Mouse (Mus musculus) c-Kit-positive CD71-positive TER-119-positive erythroid progenitor cells, embryonic 14.5 days (primary cell): ENCODE data around the gene Rpl36.

Source experiments
- DNase-seq: peaks from one replicate; pipeline ENCODE4 v3.0.0-alpha.2; 2013; ENCODE audit warnings: low spot score

The Rpl36 gene

DNA sequence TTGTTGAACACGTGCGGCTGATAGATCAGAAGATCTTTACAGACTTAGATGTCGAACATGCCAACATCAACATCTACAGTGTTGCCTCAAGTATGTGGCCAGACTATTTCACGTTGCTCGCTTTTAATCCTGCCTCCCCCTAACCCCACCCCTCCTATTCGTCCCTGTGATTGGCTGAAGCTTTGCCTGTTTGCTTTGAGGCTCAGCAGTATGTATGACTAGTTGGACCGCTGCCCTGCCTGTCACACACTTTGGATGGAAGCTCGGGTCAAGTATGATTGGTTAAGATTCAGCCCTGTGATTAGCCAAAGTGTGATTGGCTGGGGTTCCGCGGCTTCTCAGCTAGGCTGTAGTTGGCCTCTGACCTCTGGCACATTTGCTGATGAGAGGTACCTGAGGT lies 38.6 kb downstream of the Rpl36 start:
- no peak for DNase-seq

DNA sequence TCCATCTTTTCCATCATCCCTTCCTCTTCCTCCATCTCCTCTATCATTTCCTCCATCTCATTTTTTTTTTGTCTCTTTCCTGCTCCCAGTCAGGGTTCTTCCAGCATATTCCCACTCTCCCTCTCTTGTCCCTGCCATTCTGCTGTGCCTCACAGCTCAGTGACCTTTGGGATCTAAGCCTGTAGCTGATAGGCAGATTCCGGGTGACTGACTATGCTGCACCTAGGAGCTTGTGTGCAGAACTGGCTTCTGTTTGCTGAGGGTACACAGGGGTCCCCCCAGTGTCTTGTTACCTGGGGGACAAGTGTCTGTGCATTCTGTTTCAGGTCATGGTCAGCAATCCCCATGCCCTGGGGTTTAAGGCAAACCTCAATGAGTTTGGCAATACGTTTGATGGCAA lies 41.6 kb downstream of the Rpl36 start:
- DNase-seq = no peak

DNA sequence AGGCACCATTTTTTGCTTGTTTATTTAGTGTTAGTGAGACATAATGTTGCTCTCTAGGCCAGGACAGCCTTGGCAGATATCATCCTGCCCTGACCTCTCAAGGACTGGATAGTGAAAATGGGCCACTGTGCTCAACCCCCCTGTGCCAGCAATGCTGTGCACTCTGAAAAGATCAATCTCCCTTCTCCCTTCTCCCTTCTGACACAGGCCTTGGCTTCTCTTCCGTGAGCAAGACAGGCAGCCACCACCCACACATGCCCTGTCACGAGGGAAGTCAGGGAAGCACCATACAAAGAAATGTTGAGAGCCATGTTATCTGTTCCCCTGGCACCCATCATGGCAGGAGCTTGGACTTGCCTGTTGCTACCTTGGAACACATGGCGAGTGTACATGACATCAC lies 42.1 kb downstream of the Rpl36 start:
- DNase-seq = no peak

DNA sequence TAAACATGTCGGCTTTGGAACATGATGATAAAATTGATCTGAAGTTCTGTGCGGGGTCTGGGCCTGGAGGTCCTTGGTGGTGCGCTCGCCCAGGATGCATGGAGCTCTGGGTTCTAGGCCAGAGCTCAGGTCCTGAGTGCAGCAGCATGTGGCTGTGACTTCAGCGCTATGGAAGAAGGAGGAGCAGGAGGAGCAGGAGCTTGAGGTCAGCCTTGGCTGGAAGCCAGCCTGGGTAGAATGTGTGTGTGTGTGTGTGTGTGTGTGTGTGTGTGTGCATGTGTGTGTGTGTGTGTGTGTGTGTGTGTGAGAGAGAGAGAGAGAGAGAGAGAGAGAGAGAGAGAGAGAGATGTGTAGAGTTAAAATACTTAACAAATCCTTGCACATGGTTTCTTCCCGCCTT lies 43.0 kb downstream of the Rpl36 start:
- no peak for DNase-seq

DNA sequence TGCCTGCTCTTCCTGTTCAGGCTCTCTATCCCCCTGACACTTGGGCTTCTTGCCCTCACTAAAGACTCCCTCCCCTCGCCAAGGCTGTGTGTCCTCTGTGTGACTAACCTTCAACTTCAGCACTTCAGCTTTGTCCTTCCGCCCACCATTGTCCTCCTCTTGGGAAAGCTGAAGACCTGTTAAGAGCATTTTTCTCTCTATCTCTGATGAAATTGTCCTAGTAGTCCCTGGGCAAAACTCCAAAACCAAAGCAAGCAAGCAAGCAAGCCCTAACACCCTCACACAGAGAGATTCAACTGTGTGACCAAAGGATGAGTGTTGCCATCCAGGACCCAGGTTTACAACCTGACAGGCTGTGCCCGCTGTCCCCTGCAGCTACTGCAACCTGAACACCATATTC lies 50.4 kb downstream of the Rpl36 start:
- DNase-seq = no peak
